Mouse (Mus musculus) ES-E14 (cell line): ENCODE results near the gene Atoh1. TPM values are rescaled to one million over a fixed set of nuclear protein-coding genes. Genes with fewer than 3 reads are reported as not detected.

ENCODE experiments used
- DNase-seq: peaks from one replicate; pipeline ENCODE4 v3.0.0-alpha.2; 2013; ENCODE audit warnings: low read depth, low spot score
- H3K27ac ChIP-seq: 2 replicates; pipeline ENCODE4 v1.5.1; 2012; ENCODE audit warnings: low read depth, mild to moderate bottlenecking, low read length, moderate library complexity, mixed read lengths; ENCODE audit not compliant: poor library complexity, insufficient read depth, severe bottlenecking
- H3K36me3 ChIP-seq: 2 replicates; pipeline ENCODE4 v1.6.1; 2012; ENCODE audit warnings: mild to moderate bottlenecking, low read length, moderate library complexity, mixed read lengths; ENCODE audit not compliant: control insufficient read depth, poor library complexity, insufficient read depth, severe bottlenecking
- H3K4me1 ChIP-seq, 2 experiments: fragments of 150-350 bp in 1 of 2; sonication (generic) in 1 of 2; 2 replicates each; pipeline ENCODE4 v1.6.1; 2012; ENCODE audit warnings: low read length in 2 of 2, mild to moderate bottlenecking in 1 of 2, mixed read lengths in 1 of 2; ENCODE audit not compliant: control insufficient read depth in 2 of 2, insufficient read depth in 2 of 2, poor library complexity in 1 of 2
- H3K4me3 ChIP-seq, 2 experiments: fragments of 150-350 bp in 1 of 2; sonication (generic) in 1 of 2; 2 replicates each; pipeline ENCODE4 v1.5.1; 2012; ENCODE audit warnings: low read length in 2 of 2, low read depth in 1 of 2, mild to moderate bottlenecking in 1 of 2, mixed read lengths in 1 of 2; ENCODE audit not compliant: insufficient read depth in 1 of 2, poor library complexity in 1 of 2, severe bottlenecking in 1 of 2
- H3K9ac ChIP-seq: 2 replicates; pipeline ENCODE4 v1.6.1; 2012; ENCODE audit warnings: low read depth, mild to moderate bottlenecking, low read length, mixed read lengths; ENCODE audit not compliant: poor library complexity, insufficient read depth, severe bottlenecking
- H3K9me3 ChIP-seq: fragments of 150-350 bp; sonication (generic); 2 replicates; pipeline ENCODE4 v1.6.1; 2012; ENCODE audit warnings: low read depth, mild to moderate bottlenecking, low read length; ENCODE audit not compliant: control insufficient read depth, insufficient read depth
- CHD2 ChIP-seq: IDR thresholded peaks from 2 replicates; pipeline ENCODE4 v1.6.1; 2014; ENCODE audit warnings: mild to moderate bottlenecking, low read depth, low read length, inconsistent platforms
- HCFC1 ChIP-seq: IDR thresholded peaks from 2 replicates; pipeline ENCODE4 v1.6.1; 2012; ENCODE audit warnings: low read length, inconsistent platforms, borderline replicate concordance; ENCODE audit not compliant: insufficient read depth
- MAFK ChIP-seq: IDR thresholded peaks from 2 replicates; pipeline ENCODE4 v1.6.1; 2014; ENCODE audit warnings: mild to moderate bottlenecking, low read depth, low read length, inconsistent platforms; ENCODE audit not compliant: insufficient read depth
- ZC3H11A ChIP-seq: IDR thresholded peaks from 2 replicates; pipeline ENCODE4 v1.6.1; 2012; ENCODE audit warnings: low read depth, mild to moderate bottlenecking, inconsistent platforms, low read length, borderline replicate concordance
- ZNF384 ChIP-seq: IDR thresholded peaks from 2 replicates; pipeline ENCODE4 v1.6.1; 2012; ENCODE audit warnings: low read depth, low read length, inconsistent platforms
- in situ Hi-C, 2 experiments: fragments of 600-800 bp; cut with MboI; formaldehyde crosslinking; loops; one replicate each; pipeline ENCODE4 v1.15.1; 2025; ENCODE audit warnings: low sequenced_read_pairs in 2 of 2, inconsistent platforms in 1 of 2; ENCODE audit not compliant: unreplicated experiment in 2 of 2
- total RNA-seq: library from RNA; depleted of rRNA; stranded (reverse); fragments of 300-350 nt; gene quantifications from 2 replicates; pipeline ENCODE4 v1.2.3, GENCODE M21; 2012; rRNA removed

Atoh1 gene
- 0.11 and 0.40 TPM in 2 replicates for total RNA-seq

GRCm38 (mm10) chr6:64728499-64729198 is at the start of gene Atoh1:
TSS of gene Atoh1 (plus strand) at chr6:64729125.
- Histone ChIP-seq H3K4me1 (peaks cover 0 to 3% of the 10 kb centered on the region in 2 experiments; a peak in 2 of 4 replicates), H3K36me3 (no peaks in the 10 kb centered on the region), H3K27ac (no peak within 1 kb of the TSS), H3K4me3 (peak within 1 kb of the TSS; percentile 43 to 60), H3K9ac (no peak within 1 kb of the TSS; the same call in 1 of the 2 replicates), H3K9me3 (no peaks in the 10 kb centered on the region)
- peak; percentile 75 for DNase-seq
- in situ Hi-C loops = no loop called here
- TF ChIP-seq ZC3H11A (no peak), HCFC1 (no peak), CHD2 (no peak), ZNF384 (peak; percentile 95), MAFK (0 out of 2 replicates have a peak, but pooled peaks have one; percentile 71)

- in situ Hi-C loops = no loop called here
- Histone ChIP-seq H3K27ac (no peak overlapping the region), H3K4me3 (no peak overlapping the region), H3K9me3 (no peaks in the 10 kb centered on the region), H3K36me3 (no peaks in the 10 kb centered on the region), H3K9ac (no peak overlapping the region), H3K4me1 (no peaks in the 10 kb centered on the region)
- 0 out of 2 replicates have a peak, but pooled peaks have one; percentile 32 for TF ChIP-seq ZC3H11A
- TF ChIP-seq ZNF384 = no peak
- peak; percentile 80 for DNase-seq
Observed at GRCm38 (mm10) chr6:64683974-64684373, 45.0 kb upstream of the Atoh1 start.

- H3K9ac ChIP-seq = no peak overlapping the region
- H3K4me3 ChIP-seq = no peak overlapping the region
- in situ Hi-C loops = no loop called here
- H3K4me1 ChIP-seq = no peaks in the 10 kb centered on the region
- H3K27ac ChIP-seq = no peak overlapping the region
- TF ChIP-seq ZC3H11A (peak; percentile 91), CHD2 (no peak), HCFC1 (no peak)
- no peaks in the 10 kb centered on the region for H3K9me3 ChIP-seq
- no peak for DNase-seq
- no peaks in the 10 kb centered on the region for H3K36me3 ChIP-seq
Observed at GRCm38 (mm10) chr6:64684973-64685372, 44.0 kb upstream of the Atoh1 start.

- Histone ChIP-seq H3K9me3 (no peaks in the 10 kb centered on the region), H3K9ac (no peak overlapping the region), H3K27ac (no peak overlapping the region), H3K4me3 (no peak overlapping the region), H3K36me3 (no peaks in the 10 kb centered on the region), H3K4me1 (no peaks in the 10 kb centered on the region)
- TF ChIP-seq CHD2 (no peak), ZNF384 (no peak), MAFK (no peak), HCFC1 (no peak), ZC3H11A (no peak)
- in situ Hi-C loops = no loop called here
- DNase-seq = no peak
Observed at GRCm38 (mm10) chr6:64688181-64688944, 40.6 kb upstream of the Atoh1 start.
